Comparison of ENCODE assay signal across 9 mouse cellular contexts in the genomic region with DNA sequence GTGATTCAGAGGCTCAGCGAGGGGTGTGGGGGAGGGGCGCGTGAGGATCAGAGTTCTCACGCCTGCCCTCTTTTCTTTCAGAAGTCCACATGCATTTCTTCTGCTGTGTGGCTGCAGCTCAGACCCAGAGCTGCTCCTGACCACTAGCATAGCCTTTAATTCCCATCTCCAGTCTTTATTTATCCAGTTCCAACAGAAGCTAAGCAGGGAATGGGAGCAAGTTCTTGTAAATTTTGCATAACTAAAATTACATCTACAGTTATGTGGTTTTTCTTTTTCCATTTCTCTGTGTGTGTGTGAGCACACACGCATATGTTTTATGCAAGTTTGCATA. TPM values are rescaled to one million over a fixed set of nuclear protein-coding genes. Genes with fewer than 3 reads are reported as not detected.
DNase-seq lines count a peak whose midpoint lies in the region; ATAC-seq and TF ChIP-seq lines count a peak whose summit lies in the region.
"Had no signal": no experiment of that assay in that cellular context is flagged by ENCODE, and none has a peak within 500 bp of the region (broad histone marks: within the 10 kb centered on the region; RNA-seq: fewer than 3 reads in every experiment).

No protein-coding gene starts in this region.

- peak overlapping the region; percentile 26 for H3K4me3 ChIP-seq in lung, embryonic 15.5 days
- H3K4me3 ChIP-seq in lung, adult 2 months (replicated peaks; ENCODE audit: extremely low read depth, low read depth, low read length), result no peak overlapping the region
- peak overlapping the region; percentile 24; the same call in 1 of the 2 replicates for H3K4me3 ChIP-seq in forebrain, embryonic 15.5 days
- H3K4me3 ChIP-seq in limb, embryonic 12.5 days (replicated peaks), result peak overlapping the region; percentile 15
- H3K4me3 ChIP-seq in neural tube, embryonic 14.5 days (ENCODE audit: low read depth, low read length), result no peak overlapping the region; the same call in 1 of the 2 replicates

- TF ChIP-seq CTCF in lung, adult 2 months (IDR thresholded peaks at IDR 0.05; ENCODE audit: insufficient read depth, low read length), result no peak

- no peaks in the 10 kb centered on the region for H3K9me3 ChIP-seq in lung, embryonic 15.5 days
- no peaks in the 10 kb centered on the region for H3K9me3 ChIP-seq in forebrain, embryonic 15.5 days
- peaks cover 4% of the 10 kb centered on the region; the same call in 1 of the 2 replicates for H3K9me3 ChIP-seq in limb, embryonic 12.5 days
- no peaks in the 10 kb centered on the region for H3K9me3 ChIP-seq in neural tube, embryonic 14.5 days (ENCODE audit: control insufficient read depth, low read length)

- no peak for DNase-seq in lung, adult 2 months
- DNase-seq in ovary, postnatal 36 days (ENCODE audit: low spot score), result no peak
- no peak for DNase-seq in urinary bladder, postnatal 10 days (ENCODE audit: low spot score)
- DNase-seq in adrenal gland, postnatal 10 days, result no peak

- H3K27me3 ChIP-seq in lung, embryonic 15.5 days, result no peaks in the 10 kb centered on the region
- no peaks in the 10 kb centered on the region for H3K27me3 ChIP-seq in forebrain, embryonic 15.5 days
- H3K27me3 ChIP-seq in limb, embryonic 12.5 days, result peaks cover 10% of the 10 kb centered on the region; the same call in 1 of the 2 replicates
- H3K27me3 ChIP-seq in neural tube, embryonic 14.5 days (ENCODE audit: control insufficient read depth, insufficient read depth, low read length), result no peaks in the 10 kb centered on the region
- H3K27me3 ChIP-seq: Patski had no signal

- TF ChIP-seq POLR2A in lung, adult 2 months (IDR thresholded peaks at IDR 0.05; ENCODE audit: borderline replicate concordance, extremely low read depth, low read depth, low read length), result no peak

- H3K4me2 ChIP-seq in lung, embryonic 15.5 days, result peak overlapping the region; percentile 49
- H3K4me2 ChIP-seq in forebrain, embryonic 15.5 days (replicated peaks), result peak overlapping the region; percentile 42
- H3K4me2 ChIP-seq in limb, embryonic 12.5 days, result peak overlapping the region; percentile 45
- H3K4me2 ChIP-seq in neural tube, embryonic 14.5 days (ENCODE audit: low read depth, low read length), result peak overlapping the region; percentile 29

- ATAC-seq in lung, embryonic 15.5 days (ENCODE audit: borderline replicate concordance, extremely low read depth, low FRiP score, low TSS enrichment), result no peak
- no peak for ATAC-seq in forebrain, embryonic 15.5 days (replicated peaks)
- no peak for ATAC-seq in limb, embryonic 12.5 days (ENCODE audit: insufficient number of reproducible peaks, insufficient read depth, low FRiP score, low TSS enrichment, low read depth)
- no peak for ATAC-seq in neural tube, embryonic 14.5 days (ENCODE audit: low read depth)

- 0 out of 2 replicates have a peak, but pooled peaks cover 3% of the 10 kb centered on the region for H3K4me1 ChIP-seq in lung, embryonic 15.5 days
- H3K4me1 ChIP-seq in lung, adult 2 months (ENCODE audit: control insufficient read depth, insufficient read depth, low read length), result no peaks in the 10 kb centered on the region
- peaks cover 11% of the 10 kb centered on the region for H3K4me1 ChIP-seq in forebrain, embryonic 15.5 days
- H3K4me1 ChIP-seq in limb, embryonic 12.5 days (replicated peaks), result 0 out of 2 replicates have a peak, but pooled peaks cover 8% of the 10 kb centered on the region
- no peaks in the 10 kb centered on the region for H3K4me1 ChIP-seq in neural tube, embryonic 14.5 days (ENCODE audit: control insufficient read depth, insufficient read depth, low read length)

- no peaks in the 10 kb centered on the region for H3K36me3 ChIP-seq in lung, embryonic 15.5 days
- no peaks in the 10 kb centered on the region for H3K36me3 ChIP-seq in forebrain, embryonic 15.5 days
- no peaks in the 10 kb centered on the region for H3K36me3 ChIP-seq in limb, embryonic 12.5 days
- H3K36me3 ChIP-seq in neural tube, embryonic 14.5 days (ENCODE audit: control insufficient read depth, insufficient read depth, low read length), result no peaks in the 10 kb centered on the region

- no peak overlapping the region for H3K27ac ChIP-seq in lung, embryonic 15.5 days
- no peak overlapping the region for H3K27ac ChIP-seq in forebrain, embryonic 15.5 days (replicated peaks)
- no peak overlapping the region for H3K27ac ChIP-seq in limb, embryonic 12.5 days
- H3K27ac ChIP-seq in neural tube, embryonic 14.5 days (ENCODE audit: low read depth, low read length), result no peak overlapping the region

- WGBS in lung, embryonic 15.5 days, result 15% methylated on average over 5 of the region's 5 CpGs
- 15% methylated on average over 5 of the region's 5 CpGs for WGBS in lung, adult 2 months
- 17% methylated on average over 5 of the region's 5 CpGs for WGBS in forebrain, embryonic 15.5 days
- WGBS in limb, embryonic 12.5 days, result 17% methylated on average over 5 of the region's 5 CpGs
- 19% methylated on average over 5 of the region's 5 CpGs for WGBS in neural tube, embryonic 14.5 days

- no peak overlapping the region for H3K9ac ChIP-seq in lung, embryonic 15.5 days
- H3K9ac ChIP-seq in forebrain, embryonic 15.5 days (replicated peaks), result 0 out of 2 replicates have a peak overlapping the region, but pooled peaks have one; percentile 23
- H3K9ac ChIP-seq in limb, embryonic 12.5 days (replicated peaks), result peak overlapping the region; percentile 24; the same call in 1 of the 2 replicates
- H3K9ac ChIP-seq in neural tube, embryonic 14.5 days (replicated peaks; ENCODE audit: low read depth, low read length), result no peak overlapping the region

RNA-seq across cellular contexts. Expression of a gene that starts 26.0 kb away (rescaled TPM):
- polyA plus RNA-seq in lung, embryonic 15.5 days (2015; fragmentation: Nextera tagmentation; extraction: Ambion mirVana), result 4.0 and 4.3 TPM in 2 replicates
- 3.1 and 4.0 TPM in 2 replicates for polyA plus RNA-seq in lung, adult 2 months (2012; rRNA removed)
- polyA plus RNA-seq in forebrain, embryonic 15.5 days (2015; fragmentation: Nextera tagmentation; extraction: Ambion mirVana), result 4.2 and 5.1 TPM in 2 replicates
- polyA plus RNA-seq in limb, embryonic 12.5 days (2016; fragmentation: Nextera tagmentation; extraction: Ambion mirVana), result 5.8 and 5.9 TPM in 2 replicates
- polyA plus RNA-seq in neural tube, embryonic 14.5 days (2014; fragmentation: Nextera tagmentation; extraction: Ambion mirVana), result 3.7 and 3.8 TPM in 2 replicates
- total RNA-seq in adrenal gland, postnatal 10 days (2021), result 1 to 10 TPM; 7.8 to 10.0 TPM

Comparison
In these comparisons a context has a peak if more than half of its experiments do, and no peak if none do; other contexts are left out.
1. H3K4me3 ChIP-seq: peak in lung, embryonic 15.5 days (single experiment), forebrain, embryonic 15.5 days (single experiment) and limb, embryonic 12.5 days (single experiment); none in lung, adult 2 months (single experiment) and neural tube, embryonic 14.5 days (single experiment).
2. H3K9ac ChIP-seq: peak in forebrain, embryonic 15.5 days (single experiment) and limb, embryonic 12.5 days (single experiment); none in lung, embryonic 15.5 days (single experiment) and neural tube, embryonic 14.5 days (single experiment).
3. Peak in every context shown above with its lines, with median percentiles within 50 percentile points of each other: H3K4me2 ChIP-seq.